Comparison of ENCODE assay signal across 8 mouse cellular contexts in genomic region chr17:6778332-6778683, GRCm38 (mm10). TPM values are rescaled to one million over a fixed set of nuclear protein-coding genes. Genes with fewer than 3 reads are reported as not detected.
DNase-seq lines count a peak whose midpoint lies in the region; ATAC-seq lines count a peak whose summit lies in the region.

No protein-coding gene starts in this region.

- H3K4me1 ChIP-seq in erythroblast, embryonic 14.5 days (ENCODE audit: control insufficient read depth), result peaks cover 83% of the 10 kb centered on the region
- peaks cover 54% of the 10 kb centered on the region for H3K4me1 ChIP-seq in limb, embryonic 10.5 days
- peaks cover 46% of the 10 kb centered on the region for H3K4me1 ChIP-seq in midbrain, embryonic 12.5 days
- H3K4me1 ChIP-seq in stomach, embryonic 14.5 days (ENCODE audit: control insufficient read depth, insufficient read depth, low read length), result peaks cover 11% of the 10 kb centered on the region; the same call in 1 of the 2 replicates

- no peak for ATAC-seq in midbrain, embryonic 12.5 days (ENCODE audit: low FRiP score, low read depth)
- no peak for ATAC-seq in stomach, embryonic 14.5 days (ENCODE audit: insufficient number of reproducible peaks, insufficient read depth, low FRiP score, low read depth)

- H3K27me3 ChIP-seq in erythroblast, embryonic 14.5 days (ENCODE audit: control insufficient read depth), result no peaks in the 10 kb centered on the region
- peaks cover 37% of the 10 kb centered on the region for H3K27me3 ChIP-seq in limb, embryonic 10.5 days (ENCODE audit: low read depth, poor library complexity, severe bottlenecking)
- H3K27me3 ChIP-seq in midbrain, embryonic 12.5 days, result peaks cover 49% of the 10 kb centered on the region
- H3K27me3 ChIP-seq in stomach, embryonic 14.5 days (ENCODE audit: control insufficient read depth, insufficient read depth, low read length), result 0 out of 2 replicates have a peak, but pooled peaks cover 2% of the 10 kb centered on the region

- peaks cover 42% of the 10 kb centered on the region for H3K36me3 ChIP-seq in erythroblast, embryonic 14.5 days (ENCODE audit: control insufficient read depth)
- H3K36me3 ChIP-seq in limb, embryonic 10.5 days, result no peaks in the 10 kb centered on the region
- no peaks in the 10 kb centered on the region for H3K36me3 ChIP-seq in midbrain, embryonic 12.5 days
- H3K36me3 ChIP-seq in stomach, embryonic 14.5 days (ENCODE audit: control insufficient read depth, insufficient read depth, low read length), result no peaks in the 10 kb centered on the region

- 4% methylated on average over 9 of the region's 9 CpGs for WGBS in limb, embryonic 10.5 days
- WGBS in midbrain, embryonic 12.5 days, result under 1% methylated on average over 9 of the region's 9 CpGs
- WGBS in stomach, embryonic 14.5 days, result 1% methylated on average over 9 of the region's 9 CpGs

- DNase-seq in cerebellum, adult 18-20 months, result peak; percentile 25 to 39
- no peak for DNase-seq in cerebellum, postnatal 4 days (ENCODE audit: low spot score in 2 of 2)
- DNase-seq in ZHBTc4 (ENCODE audit: low read depth, low spot score), result peak; percentile 58
- DNase-seq in heart, postnatal 25 days (ENCODE audit: low spot score), result peak; percentile 25
- peak; percentile 60 for DNase-seq in limb, embryonic 10.5 days (ENCODE audit: low spot score)

- H3K9me3 ChIP-seq in erythroblast, embryonic 14.5 days (ENCODE audit: control insufficient read depth, low read length), result no peaks in the 10 kb centered on the region
- H3K9me3 ChIP-seq in limb, embryonic 10.5 days (replicated peaks), result no peaks in the 10 kb centered on the region
- no peaks in the 10 kb centered on the region for H3K9me3 ChIP-seq in midbrain, embryonic 12.5 days
- H3K9me3 ChIP-seq in stomach, embryonic 14.5 days (ENCODE audit: control insufficient read depth, low read depth, low read length), result no peaks in the 10 kb centered on the region

- peak overlapping the region; percentile 61 for H3K4me2 ChIP-seq in midbrain, embryonic 12.5 days (replicated peaks)
- peak overlapping the region; percentile 89 for H3K4me2 ChIP-seq in stomach, embryonic 14.5 days (replicated peaks; ENCODE audit: low read depth, low read length)

- H3K4me3 ChIP-seq in erythroblast, embryonic 14.5 days (replicated peaks), result peak overlapping the region; percentile 88
- peak overlapping the region; percentile 58 for H3K4me3 ChIP-seq in limb, embryonic 10.5 days
- H3K4me3 ChIP-seq in midbrain, embryonic 12.5 days, result peak overlapping the region; percentile 33
- peak overlapping the region; percentile 68 for H3K4me3 ChIP-seq in stomach, embryonic 14.5 days (ENCODE audit: low read depth, low read length)

- intact Hi-C loops in heart, postnatal 25 days (cut with DNase I), result loop anchor here (5.0 kb wide), 1 partner anchor 114 kb away; no protein-coding TSS in a partner anchor

- H3K27ac ChIP-seq in limb, embryonic 10.5 days, result peak overlapping the region; percentile 78
- H3K27ac ChIP-seq in midbrain, embryonic 12.5 days (replicated peaks), result no peak overlapping the region
- peak overlapping the region; percentile 71; the same call in 1 of the 2 replicates for H3K27ac ChIP-seq in stomach, embryonic 14.5 days (ENCODE audit: low read length)

- peak overlapping the region; percentile 24; the same call in 1 of the 2 replicates for H3K9ac ChIP-seq in midbrain, embryonic 12.5 days (replicated peaks)
- H3K9ac ChIP-seq in stomach, embryonic 14.5 days (replicated peaks; ENCODE audit: low read depth, low read length), result no peak overlapping the region

RNA-seq across cellular contexts. Expression of gene Ezr, which starts 4.3 kb away (rescaled TPM):
- polyA plus RNA-seq in erythroblast, embryonic 14.5 days (2012), result 10.2 and 11.2 TPM in 2 replicates
- total RNA-seq in heart, postnatal 25 days (2021), result 10 to 100 TPM; 39.3 to 43.6 TPM
- 24.8 and 26.2 TPM in 2 replicates for polyA plus RNA-seq in limb, embryonic 10.5 days (2016; fragmentation: Nextera tagmentation; extraction: Ambion mirVana)
- 53.2 and 60.8 TPM in 2 replicates for polyA plus RNA-seq in midbrain, embryonic 12.5 days (2016; fragmentation: Nextera tagmentation; extraction: Ambion mirVana)
- polyA plus RNA-seq in stomach, embryonic 14.5 days (2014; fragmentation: Nextera tagmentation; extraction: Ambion mirVana), result 176 and 199 TPM in 2 replicates

Comparison
In these comparisons a context has a peak if more than half of its experiments do, and no peak if none do; other contexts are left out.
1. DNase-seq: peak in cerebellum, adult 18-20 months (2 of 2), ZHBTc4 (single experiment), heart, postnatal 25 days (single experiment) and limb, embryonic 10.5 days (single experiment); none in cerebellum, postnatal 4 days (0 of 2).
2. H3K4me3 ChIP-seq: peak in every context shown above with its lines; median percentile 88 in erythroblast, embryonic 14.5 days; 68 in stomach, embryonic 14.5 days; 58 in limb, embryonic 10.5 days; 33 in midbrain, embryonic 12.5 days.